Mouse (Mus musculus) bone marrow, adult 2 months (tissue): Measurements from ENCODE around the gene Olfr355. TPM values are rescaled to one million over a fixed set of nuclear protein-coding genes. Genes with fewer than 3 reads are reported as not detected.

Experiments used
- H3K27ac ChIP-seq: fragments of 200-500 bp; 2 replicates; pipeline ENCODE4 v1.5.1; 2012; ENCODE audit warnings: low read depth, mild to moderate bottlenecking, control low read depth, inconsistent platforms, low read length; ENCODE audit not compliant: control insufficient read depth, poor library complexity, insufficient read depth
- H3K4me1 ChIP-seq: fragments of 200-500 bp; 2 replicates; pipeline ENCODE4 v1.6.1; 2011; ENCODE audit warnings: low read length; ENCODE audit not compliant: control insufficient read depth, insufficient read depth
- H3K4me3 ChIP-seq: fragments of 200-500 bp; replicated peaks from 2 replicates; pipeline ENCODE3; 2011; ENCODE audit warnings: mild to moderate bottlenecking, low read depth, low read length, control low read depth; ENCODE audit not compliant: control insufficient read depth
- CTCF ChIP-seq: fragments of 200-500 bp; IDR thresholded peaks from 2 replicates; pipeline ENCODE4 v1.5.1; 2011; ENCODE audit warnings: low read length, control low read depth; ENCODE audit not compliant: control insufficient read depth, insufficient read depth
- POLR2A ChIP-seq: fragments of 200-500 bp; IDR thresholded peaks from 2 replicates; pipeline ENCODE4 v1.6.1; 2011; ENCODE audit warnings: low read depth, mild to moderate bottlenecking, control low read depth, low read length, borderline replicate concordance; ENCODE audit not compliant: control insufficient read depth
- WGBS: fragments of 180-500 bp; shearing (Covaris S2); methylation state at CpG from one replicate; pipeline ENCODE4 v1.1.7; 2018; 5-methylcytosine and 5-hydroxymethylcytosine counted together
- polyA plus RNA-seq: library from polyadenylated mRNA; stranded (reverse); fragments of >200 nt; gene quantifications from 2 replicates; pipeline ENCODE4 v1.2.4, GENCODE M21; 2011; ENCODE audit warnings: low replicate concordance; ENCODE audit not compliant: missing spikeins, insufficient read depth, insufficient read length

Olfr355 gene
- not detected in 2 replicates for polyA plus RNA-seq

DNA sequence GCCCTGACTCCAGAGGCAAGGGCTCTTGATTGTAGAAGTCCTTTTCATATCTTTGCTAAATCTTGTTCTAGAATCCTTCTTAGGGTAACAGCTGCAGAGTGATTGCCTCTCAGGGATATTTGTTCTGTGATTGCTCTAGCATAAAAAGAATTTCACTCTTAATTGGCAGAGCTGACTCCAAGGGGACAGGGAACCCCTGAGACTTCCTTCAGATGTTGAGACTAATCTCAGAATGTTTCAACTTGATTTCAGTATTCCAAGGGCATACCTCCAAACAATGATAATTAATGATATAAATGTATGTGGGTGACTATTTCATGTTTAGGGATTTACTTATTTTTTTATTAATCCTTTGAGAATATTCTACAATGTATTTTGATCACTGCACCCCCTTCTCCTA is at the start of gene Olfr355:
TSS of gene Olfr355 (minus strand) at position 101 of the 400 bp plus-strand sequence.
- Histone ChIP-seq H3K4me3 (no peak within 1 kb of the TSS), H3K27ac (no peak within 1 kb of the TSS), H3K4me1 (no peaks in the 10 kb centered on the region)
- no peak for TF ChIP-seq CTCF
- TF ChIP-seq POLR2A = no peak

DNA sequence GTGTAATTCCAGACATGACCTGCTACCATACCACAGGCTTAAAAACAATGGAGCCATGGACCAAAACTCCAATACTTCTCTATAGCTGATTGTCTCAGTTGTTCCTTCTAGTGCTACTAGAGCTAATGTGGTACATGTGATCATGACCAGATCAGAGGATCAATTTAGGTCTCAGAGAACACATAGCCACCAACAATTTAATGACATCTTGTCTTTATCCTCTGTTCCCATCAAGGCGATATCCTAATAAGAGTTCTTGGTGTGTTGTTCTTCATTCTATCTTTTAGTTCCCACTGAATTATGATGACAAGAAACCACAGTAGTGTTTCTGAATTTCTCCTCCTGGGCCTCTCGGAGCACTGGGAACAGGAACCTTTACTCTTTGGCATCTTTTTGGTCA is 8.1 kb upstream of the Olfr355 start, which contains the start of gene Olfr356:
TSS of gene Olfr356 (plus strand) at position 301 of the 400 bp plus-strand sequence.
- no peaks in the 10 kb centered on the region for H3K4me1 ChIP-seq
- 63% methylated on average over 2 of the region's 2 CpGs for WGBS
- no peak within 1 kb of the TSS for H3K4me3 ChIP-seq
- H3K27ac ChIP-seq = no peak within 1 kb of the TSS
- no peak for TF ChIP-seq POLR2A
- TF ChIP-seq CTCF = no peak

DNA sequence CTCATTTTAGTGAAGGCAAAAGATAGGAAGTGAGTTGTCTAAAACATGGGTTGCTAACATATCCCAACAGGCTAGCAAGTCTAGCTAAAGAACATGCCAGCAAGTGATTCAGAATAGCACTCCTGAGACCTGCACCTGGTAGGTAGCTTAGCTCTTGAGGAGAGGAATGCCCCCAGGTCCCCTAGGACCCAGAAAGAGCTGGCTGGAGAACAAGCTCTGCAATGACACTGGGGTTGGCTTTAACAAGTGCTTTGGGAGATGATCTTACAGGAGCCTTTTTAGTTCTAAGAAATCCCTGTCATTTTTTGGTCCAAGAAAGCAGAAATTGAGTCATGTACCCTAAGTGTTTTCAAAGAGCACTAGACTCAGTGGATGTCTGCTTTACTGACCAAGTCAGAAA is 23.3 kb downstream of the Olfr355 start, which contains the start of gene Olfr354:
TSS of gene Olfr354 (plus strand) at position 301 of the 400 bp plus-strand sequence.
- TF ChIP-seq CTCF = no peak
- TF ChIP-seq POLR2A = no peak
- Histone ChIP-seq H3K27ac (no peak within 1 kb of the TSS), H3K4me1 (no peaks in the 10 kb centered on the region), H3K4me3 (no peak within 1 kb of the TSS)

DNA sequence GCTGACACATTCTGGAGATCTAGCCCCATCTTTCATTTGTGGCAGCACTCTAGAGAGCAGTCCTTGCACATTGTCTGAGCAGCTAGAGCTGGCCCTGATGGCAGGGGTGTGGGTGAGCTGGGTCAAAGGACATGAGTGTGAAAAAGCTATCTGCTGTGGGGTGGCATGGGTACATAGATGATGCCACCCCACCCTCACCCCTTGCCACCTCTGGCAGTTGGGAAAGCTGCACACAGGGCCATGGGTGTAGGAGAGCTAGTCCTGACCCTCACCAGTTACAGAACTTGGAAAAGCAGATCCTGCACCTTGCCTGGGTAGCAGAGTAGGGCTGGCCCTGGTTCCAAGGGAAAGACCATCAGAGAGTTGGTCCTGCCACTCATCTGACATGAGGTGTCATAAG is 31.6 kb downstream of the Olfr355 start:
- no peak for TF ChIP-seq POLR2A
- no peak for TF ChIP-seq CTCF
- no peak overlapping the region for H3K4me3 ChIP-seq

DNA sequence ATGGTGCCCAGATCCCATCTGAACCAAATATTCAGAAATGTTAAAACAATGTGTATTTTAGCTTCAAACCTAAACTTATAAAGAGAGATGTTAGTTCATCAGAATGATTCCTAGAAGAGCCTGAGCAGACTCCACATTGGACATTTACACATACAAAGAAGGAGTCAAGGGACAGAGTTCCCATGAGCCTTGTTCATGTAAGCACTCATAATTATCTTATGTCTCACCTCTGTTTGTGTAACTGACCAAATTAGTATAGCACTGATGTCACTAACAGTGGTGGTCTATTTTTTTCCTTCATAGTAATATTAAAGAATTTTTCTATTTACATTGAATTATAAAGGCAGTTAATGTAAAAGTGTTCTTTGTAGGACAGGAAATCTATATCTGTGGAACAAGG is 35.9 kb downstream of the Olfr355 start, which contains the start of gene Olfr353:
TSS of gene Olfr353 (minus strand) at position 101 of the 400 bp plus-strand sequence.
- H3K4me3 ChIP-seq = no peak within 1 kb of the TSS
- H3K27ac ChIP-seq = no peak within 1 kb of the TSS
- no peak for TF ChIP-seq POLR2A
- no peak for TF ChIP-seq CTCF
- H3K4me1 ChIP-seq = no peaks in the 10 kb centered on the region

More for the DNA sequence above, 31.6 kb downstream of the Olfr355 start:
- H3K27ac ChIP-seq = no peak overlapping the region
- H3K4me1 ChIP-seq = no peaks in the 10 kb centered on the region

Other genes starting within 250 kb of the Olfr355 start
- gene Olfr346, start 243.1 kb downstream of the Olfr355 start, polyA plus RNA-seq = not detected in 2 replicates
- not detected in 2 replicates for gene Olfr347, start 197.0 kb downstream of the Olfr355 start, polyA plus RNA-seq
- not detected in 2 replicates for gene Olfr348, start 144.6 kb downstream of the Olfr355 start, polyA plus RNA-seq
- gene Olfr50, start 138.4 kb downstream of the Olfr355 start, polyA plus RNA-seq = 1.3 TPM in 1 of 2 replicates, not detected in the other
- gene Olfr3, start 111.9 kb downstream of the Olfr355 start, polyA plus RNA-seq = not detected in 2 replicates
- not detected in 2 replicates for gene Olfr350, start 82.6 kb downstream of the Olfr355 start, polyA plus RNA-seq
- not detected in 2 replicates for gene Olfr351, start 66.2 kb downstream of the Olfr355 start, polyA plus RNA-seq
- gene Olfr352, start 60.4 kb downstream of the Olfr355 start, polyA plus RNA-seq = 0.57 and 1.2 TPM in 2 replicates
- gene Olfr353, start 36.0 kb downstream of the Olfr355 start, polyA plus RNA-seq = not detected in 2 replicates
- not detected in 2 replicates for gene Olfr354, start 23.2 kb downstream of the Olfr355 start, polyA plus RNA-seq
- gene Olfr356, start 8.2 kb upstream of the Olfr355 start, polyA plus RNA-seq = not detected in 2 replicates
- gene Olfr357, start 64.9 kb upstream of the Olfr355 start, polyA plus RNA-seq = not detected in 2 replicates
- gene Olfr358, start 80.4 kb upstream of the Olfr355 start, polyA plus RNA-seq = not detected in 2 replicates
- not detected in 2 replicates for gene Olfr360, start 136.8 kb upstream of the Olfr355 start, polyA plus RNA-seq
- not detected in 2 replicates for gene Olfr361, start 160.4 kb upstream of the Olfr355 start, polyA plus RNA-seq
- not detected in 2 replicates for gene Olfr362, start 189.0 kb upstream of the Olfr355 start, polyA plus RNA-seq
- gene Olfr364-ps1, start 210.4 kb upstream of the Olfr355 start, polyA plus RNA-seq = not detected in 2 replicates